Mouse (Mus musculus): ENCODE measurements around the gene Usp7.
A peak's percentile ranks its signal among the peaks of the same experiment; 100 is the strongest.
"Not testable (repeated sequence)": the region's sequence is repeated elsewhere in the genome, so short reads cannot be mapped to it uniquely, and the experiment has no call there.

Gene Usp7

DNA sequence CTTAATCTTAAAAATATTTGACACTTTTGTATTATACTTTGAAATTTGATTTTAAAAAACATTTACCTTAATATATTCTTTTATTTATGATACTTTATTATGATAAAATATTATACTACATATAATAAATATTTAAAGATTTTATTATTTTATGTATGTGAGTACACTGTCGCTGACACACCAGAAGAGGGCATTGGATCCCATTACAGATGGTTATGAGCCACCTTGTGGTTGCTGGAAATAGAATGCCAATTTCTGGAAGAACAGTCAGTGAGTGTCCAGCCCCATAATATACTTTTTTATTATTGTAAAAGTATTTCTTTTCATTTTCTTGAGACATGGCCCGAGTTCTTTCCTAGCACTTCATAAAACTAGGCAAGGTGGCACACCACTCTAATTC lies 10.4 kb downstream of the Usp7 start:
- DNase-seq, result no peak

DNA sequence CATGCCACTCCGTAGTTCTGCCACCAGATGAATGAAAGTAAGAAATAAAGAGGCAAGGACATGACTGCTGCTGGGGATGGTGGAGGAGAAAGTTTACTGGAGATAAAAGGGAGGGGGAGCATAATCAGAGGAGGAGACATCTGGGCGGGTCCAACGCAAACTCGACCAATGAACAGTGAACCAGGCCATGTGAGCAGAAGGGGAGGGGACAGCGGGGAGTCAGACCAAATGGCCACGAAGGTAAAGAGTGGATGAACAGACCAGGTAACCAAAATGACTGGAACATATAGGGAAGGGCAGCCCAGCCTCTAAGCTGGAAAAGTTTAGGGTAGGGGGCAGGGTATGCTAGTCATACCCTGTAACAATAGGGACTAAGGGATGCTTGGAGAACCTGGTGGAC lies 10.9 kb downstream of the Usp7 start:
- no peak for DNase-seq

DNA sequence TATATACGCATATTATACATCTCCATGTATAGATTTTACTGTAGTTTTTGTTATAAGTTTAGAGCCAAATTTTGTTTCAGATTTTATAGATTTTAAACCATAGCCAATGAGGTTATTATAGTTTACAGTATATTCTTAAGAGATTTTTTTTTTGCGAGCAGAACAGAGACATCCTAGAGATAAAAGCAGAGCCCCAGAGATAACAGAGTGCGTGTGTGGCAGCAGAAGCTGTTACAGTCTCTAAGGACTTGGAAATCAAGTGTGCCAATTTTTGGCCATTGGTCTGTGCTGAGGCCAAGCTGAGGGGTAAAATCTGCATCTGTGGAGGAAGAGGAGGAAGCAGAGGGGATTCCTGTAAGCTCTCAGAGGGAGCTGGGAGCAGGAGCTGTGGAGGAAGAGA lies 11.9 kb downstream of the Usp7 start:
- DNase-seq, result no peak

DNA sequence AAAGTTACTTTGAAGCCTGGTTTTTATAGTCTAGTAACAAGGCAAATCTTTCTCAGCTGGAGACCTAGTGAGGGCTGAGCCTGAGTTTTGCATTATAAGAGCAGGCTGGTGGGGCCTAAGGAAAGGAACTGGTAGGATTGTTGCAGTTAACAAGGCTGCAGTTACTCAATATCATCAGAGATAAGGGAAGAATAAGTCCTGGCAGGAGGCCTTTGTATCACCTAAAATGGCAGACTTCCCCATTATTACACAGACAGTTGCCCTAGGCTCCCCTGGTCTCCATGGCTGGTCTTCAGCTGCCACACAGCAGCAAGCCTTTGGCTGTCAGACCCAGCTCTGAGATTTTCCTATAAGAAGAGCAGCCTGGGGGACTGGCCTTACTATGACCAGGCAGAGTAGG lies 13.4 kb downstream of the Usp7 start:
- DNase-seq, result no peak

- no peak for DNase-seq
Observed at GRCm38 (mm10) chr16:8777202-8777601, 14.9 kb downstream of the Usp7 start.

DNA sequence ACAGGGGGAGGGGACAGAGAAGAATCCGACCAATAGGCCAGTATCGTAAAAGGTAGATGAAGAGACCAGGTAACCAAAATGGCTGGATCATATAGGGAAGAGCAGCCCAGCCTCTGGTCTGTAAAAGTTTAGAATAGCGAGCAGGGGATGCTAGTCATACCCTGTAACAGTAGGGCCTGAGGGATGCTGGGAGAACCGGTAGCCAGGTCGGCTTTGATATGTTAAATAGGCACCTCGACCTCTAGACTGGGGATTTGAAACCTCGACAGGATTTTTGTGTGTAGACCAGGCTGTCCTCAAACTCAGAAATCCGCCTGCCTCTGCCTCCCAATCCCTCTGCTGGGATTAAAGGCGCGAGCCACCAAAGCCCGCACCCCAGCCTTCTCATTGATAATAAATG lies 15.5 kb downstream of the Usp7 start:
- DNase-seq, result no peak

GRCm38 (mm10) chr16:8771086-8771485 lies 21.0 kb downstream of the Usp7 start:
- DNase-seq, result no peak

- DNase-seq, result not testable (repeated sequence)
Observed at GRCm38 (mm10) chr16:8770342-8770741, 21.8 kb downstream of the Usp7 start.

DNA sequence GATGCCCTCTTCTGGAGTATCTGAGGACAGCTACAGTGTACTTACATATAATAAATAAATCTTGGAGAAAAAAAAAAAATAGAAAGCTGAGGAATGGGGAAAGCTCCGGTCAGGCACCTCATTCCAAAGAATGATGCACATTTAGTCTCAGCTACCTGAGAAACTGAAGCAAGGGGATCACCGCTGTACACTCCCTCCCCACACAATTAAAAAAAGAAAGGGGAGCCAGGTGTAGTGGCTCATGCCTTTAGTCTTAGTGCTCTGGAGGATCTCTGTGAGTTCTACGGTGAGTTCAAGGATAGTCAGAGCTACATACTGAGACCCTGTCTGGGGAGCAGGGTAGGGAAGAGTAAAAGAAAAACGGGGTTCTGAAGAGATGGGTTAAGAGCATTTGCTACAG lies 22.6 kb downstream of the Usp7 start:
- DNase-seq, result no peak

DNA sequence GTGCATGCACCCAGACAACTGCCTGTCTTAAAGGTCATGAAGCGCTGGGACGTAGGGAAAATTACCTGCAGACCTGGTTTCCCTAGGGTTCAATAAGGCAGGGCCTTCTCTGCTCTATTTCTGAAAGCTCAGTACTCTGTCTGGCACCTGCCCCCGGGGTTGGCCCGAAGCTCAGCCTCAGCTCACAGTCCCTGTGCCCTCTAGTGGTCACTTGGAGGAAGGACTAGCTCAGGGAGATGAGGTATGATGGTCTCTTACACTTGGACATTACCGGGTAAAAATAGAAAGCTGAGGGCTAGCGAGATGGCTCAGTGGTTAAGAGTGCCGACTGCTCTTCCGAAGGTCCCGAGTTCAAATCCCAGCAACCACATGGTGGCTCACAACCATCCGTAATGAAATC lies 23.0 kb downstream of the Usp7 start:
- DNase-seq, result peak; percentile 89

DNA sequence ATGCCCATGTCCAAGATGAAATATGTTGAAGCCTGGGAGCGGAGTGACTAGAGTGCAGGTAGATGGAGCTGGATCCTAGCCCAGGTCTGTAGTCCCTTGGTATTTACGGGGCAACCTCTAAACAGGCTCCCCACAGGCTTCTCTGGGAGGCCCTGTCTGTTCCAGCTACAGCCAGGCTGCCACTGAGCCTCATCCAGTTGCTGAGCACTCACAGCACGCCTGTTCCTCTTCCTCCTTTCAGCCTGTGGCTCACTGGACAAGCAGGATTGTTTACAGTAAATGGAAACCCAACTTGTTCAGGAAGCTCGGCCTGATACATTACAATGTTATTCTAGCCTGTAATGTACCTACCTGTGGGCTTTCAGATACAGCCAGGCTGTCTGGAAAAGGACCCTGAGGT lies 23.5 kb downstream of the Usp7 start:
- DNase-seq, result peak; percentile 12 to 18

- no peak for DNase-seq
Observed at GRCm38 (mm10) chr16:8768071-8768470, 24.0 kb downstream of the Usp7 start.

DNA sequence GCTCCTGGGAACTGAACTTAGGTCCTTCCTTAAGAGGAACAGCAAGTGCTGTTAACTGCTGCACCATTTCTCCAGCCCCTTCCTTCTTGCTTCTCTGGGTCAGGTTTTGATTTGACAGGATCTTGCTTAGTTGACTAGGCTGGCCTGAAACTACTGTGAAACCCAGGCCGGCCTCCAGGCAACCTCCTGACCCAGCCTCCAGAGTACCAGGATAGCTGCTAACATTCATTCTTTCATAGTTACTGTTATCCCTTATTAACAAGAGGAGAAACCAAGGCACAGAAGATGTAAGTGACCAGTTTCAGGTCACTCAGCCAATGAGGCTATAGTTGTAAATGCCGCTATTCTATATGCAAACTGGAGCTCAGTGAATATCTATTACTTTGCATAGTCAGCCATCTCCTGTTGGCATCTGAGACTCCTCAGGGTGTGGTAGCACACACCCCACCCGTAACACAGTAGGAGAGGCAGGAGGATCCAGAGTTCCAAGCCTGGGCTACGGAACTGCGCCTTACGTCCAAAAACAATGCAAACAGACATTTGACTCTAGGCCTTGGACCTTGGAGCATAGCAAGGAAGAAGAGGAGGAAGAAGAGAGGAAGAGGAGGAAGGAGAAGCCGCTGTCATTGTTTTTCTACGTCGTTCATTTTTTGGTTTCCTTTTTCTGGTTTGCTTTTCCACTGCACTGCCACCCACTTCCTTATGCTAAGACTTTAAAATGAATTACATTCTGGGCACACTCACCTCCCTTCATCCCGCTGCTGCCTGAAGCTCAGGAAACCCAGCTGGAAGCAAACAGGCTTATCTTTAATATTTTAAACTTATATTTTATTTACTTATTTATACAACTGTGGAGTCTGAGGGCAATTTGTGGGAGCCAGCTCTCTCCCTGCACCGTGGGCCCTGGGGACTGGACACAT lies 24.7 kb downstream of the Usp7 start:
- DNase-seq, result no peak

GRCm38 (mm10) chr16:8766196-8766595 lies 25.9 kb downstream of the Usp7 start:
- no peak for DNase-seq

DNA sequence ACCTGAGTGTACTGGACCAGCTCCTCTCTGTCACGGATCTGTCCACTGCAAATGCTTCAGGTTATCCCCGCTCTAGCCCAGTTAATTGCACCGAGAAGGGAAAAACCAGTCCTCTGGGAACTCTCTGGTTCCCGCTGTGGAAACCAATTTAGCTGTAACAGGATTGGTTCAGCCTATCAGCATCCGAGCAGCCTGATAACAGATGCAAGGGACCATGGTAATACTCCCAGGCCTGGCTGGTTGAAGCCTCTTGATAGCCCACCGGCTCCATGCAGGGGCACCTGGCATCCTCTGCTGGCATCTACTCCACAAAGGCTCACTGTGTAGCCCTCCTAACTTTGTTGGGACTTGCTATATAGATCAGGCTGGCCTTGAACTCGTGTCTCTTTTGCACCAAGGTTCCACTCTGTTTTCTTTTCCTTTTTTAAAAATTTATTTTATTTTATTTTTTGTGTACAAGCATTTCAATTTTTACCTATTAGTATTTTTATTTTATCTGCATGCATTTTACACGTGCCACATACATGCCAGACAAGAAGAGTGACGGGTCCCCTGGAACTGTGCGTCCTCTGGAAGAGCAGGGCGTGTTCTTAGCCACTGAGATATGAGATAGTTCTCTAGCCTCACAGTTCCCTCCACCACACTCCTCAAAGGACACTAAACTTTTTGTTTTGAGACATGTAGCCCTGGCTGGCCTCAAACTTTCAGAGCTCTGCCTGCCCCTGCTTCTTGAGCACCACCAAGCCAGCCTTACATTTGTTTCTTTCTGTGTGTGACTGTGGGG lies 27.8 kb downstream of the Usp7 start:
- no peak for DNase-seq

DNA sequence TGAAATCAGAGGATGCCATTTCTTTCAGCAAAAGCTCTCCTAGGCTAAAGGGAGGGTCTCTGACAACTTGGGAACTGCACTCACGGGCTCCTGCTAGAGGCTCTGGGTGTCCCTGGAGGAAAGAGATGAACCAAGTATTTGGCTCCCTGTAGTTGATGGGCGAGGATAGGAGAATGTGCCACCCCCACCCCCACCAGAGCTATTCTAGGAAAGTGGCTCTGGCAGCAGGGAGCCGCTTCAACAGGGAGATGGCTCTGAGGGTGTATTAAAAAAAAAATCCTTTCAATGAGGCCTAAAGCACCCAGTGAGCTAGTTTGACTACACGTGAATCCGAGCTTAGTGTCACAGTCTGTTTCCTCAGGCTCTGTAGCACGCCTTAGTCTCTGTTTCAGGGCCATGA lies 29.1 kb downstream of the Usp7 start:
- no peak for DNase-seq

GRCm38 (mm10) chr16:8761894-8762293 lies 30.2 kb downstream of the Usp7 start:
- no peak for DNase-seq

DNA sequence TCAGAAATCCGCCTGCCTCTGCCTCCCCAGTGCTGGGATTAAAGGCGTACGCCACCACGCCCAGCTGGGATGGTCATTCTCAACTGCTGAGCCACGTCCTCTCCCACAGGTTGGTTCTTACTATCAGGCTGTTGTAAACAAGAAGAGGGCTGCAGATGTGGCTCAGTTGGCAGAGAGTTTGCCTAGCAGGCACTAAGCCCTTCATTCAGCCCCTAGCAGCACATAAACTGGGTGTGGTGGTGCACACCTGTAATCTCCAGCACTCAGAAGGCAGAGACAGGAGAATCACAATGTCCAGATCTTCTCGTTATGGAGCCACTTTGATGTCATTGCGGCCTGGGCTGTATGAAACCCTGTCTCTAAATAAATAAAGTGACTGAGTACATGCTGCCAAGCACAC lies 31.1 kb downstream of the Usp7 start:
- DNase-seq, result no peak

DNA sequence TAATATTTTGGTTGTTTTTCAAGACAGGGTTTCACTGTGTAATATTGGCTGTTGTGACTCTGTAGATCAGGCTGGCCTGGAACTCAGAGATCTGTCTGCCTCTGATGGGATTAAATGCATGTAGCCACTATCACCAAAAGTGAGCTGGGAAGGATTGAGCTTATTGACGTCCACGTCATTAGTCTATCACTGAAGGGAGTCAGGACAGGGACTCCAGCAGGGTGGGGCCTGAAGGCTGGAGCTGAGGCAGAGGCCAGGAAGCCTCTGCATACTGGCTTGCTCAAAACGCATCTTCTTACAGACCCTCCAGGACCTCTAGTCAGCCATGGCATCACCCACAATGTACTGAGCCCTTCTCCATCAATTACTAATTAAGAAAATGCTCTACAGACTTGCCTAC lies 33.1 kb downstream of the Usp7 start:
- no peak for DNase-seq

GRCm38 (mm10) chr16:8758193-8758592 lies 33.9 kb downstream of the Usp7 start:
- DNase-seq, result no peak

- DNase-seq, result not testable (repeated sequence)
Observed at GRCm38 (mm10) chr16:8757586-8757985, 34.5 kb downstream of the Usp7 start.

DNA sequence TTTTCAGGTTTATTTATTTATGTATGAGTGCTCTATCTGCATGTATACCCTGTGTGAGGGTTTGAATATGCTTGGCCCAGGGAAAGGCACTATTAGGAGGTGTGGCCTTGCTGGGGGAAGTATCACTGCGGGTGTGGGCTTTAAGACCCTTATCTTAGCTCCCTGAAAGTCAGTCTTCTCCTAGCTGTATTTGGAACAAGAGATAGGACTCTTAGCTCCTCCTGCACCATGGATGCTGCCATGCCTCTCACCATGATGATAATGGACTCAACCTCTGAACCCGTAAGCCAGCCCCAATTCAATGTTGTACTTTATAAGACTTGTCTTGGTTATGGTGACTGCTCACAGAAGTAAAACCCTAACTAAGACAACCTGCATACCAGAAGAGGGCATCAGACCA lies 39.8 kb downstream of the Usp7 start:
- no peak for DNase-seq

GRCm38 (mm10) chr16:8751555-8752235 lies 40.4 kb downstream of the Usp7 start:
- DNase-seq, result no peak

DNA sequence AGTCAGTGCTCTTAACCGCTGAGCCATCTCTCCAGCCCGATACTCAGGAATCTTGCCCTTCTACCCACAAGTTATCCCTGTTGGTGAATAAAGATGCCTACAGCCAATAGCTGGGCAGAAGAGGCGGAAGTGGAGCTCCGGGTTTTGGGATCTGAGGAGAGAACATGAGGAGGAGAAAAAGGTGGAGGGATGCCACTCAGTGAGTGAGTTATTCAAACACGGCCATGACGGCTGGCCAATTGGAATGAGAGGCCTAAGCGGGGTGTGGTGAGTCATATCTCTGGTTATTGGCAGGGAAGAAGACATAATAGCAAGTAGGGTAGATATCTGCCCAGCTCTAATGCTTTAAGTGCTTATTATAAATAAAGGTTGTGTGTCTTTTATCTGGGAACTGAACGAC lies 43.2 kb downstream of the Usp7 start:
- DNase-seq, result no peak

Data from cerebellum, postnatal 10 days (tissue).